Mouse (Mus musculus) heart, postnatal 25 days (tissue): ENCODE measurements around the gene Gpr156. TPM values are rescaled to one million over a fixed set of nuclear protein-coding genes. Genes with fewer than 3 reads are reported as not detected.

Experiments
- DNase-seq: peaks from one replicate; pipeline ENCODE4 v3.0.0; 2022; ENCODE audit warnings: low spot score
- intact Hi-C: fragments of 180-260 bp; cut with DNase I; formaldehyde crosslinking; loops from one replicate; pipeline ENCODE4 v1.15.1; 2025
- total RNA-seq, 2 experiments: library from RNA; stranded (reverse); gene quantifications; 2 replicates each; pipeline ENCODE4 v1.2.3; 2021

Gene Gpr156
- total RNA-seq, 2 experiments from 2014 or later: not detected

DNA sequence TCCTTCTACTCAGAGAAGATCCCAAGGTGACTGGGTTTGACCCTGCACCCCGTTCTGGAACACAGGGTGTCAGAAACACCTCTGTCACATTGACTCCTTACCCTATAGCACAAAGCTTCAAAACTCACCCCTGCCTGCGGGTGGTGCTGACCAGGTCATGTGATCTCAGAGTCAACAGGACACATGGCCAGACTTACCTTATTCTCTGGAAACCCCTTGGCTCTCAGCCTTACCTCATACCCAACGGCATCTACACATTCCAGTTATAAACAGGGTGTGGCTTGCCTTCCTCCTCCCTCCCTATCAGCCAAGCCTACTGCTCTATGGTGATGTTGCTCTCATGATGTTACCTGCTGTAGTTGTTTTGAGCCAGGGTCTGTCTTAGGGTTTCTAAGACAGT is 73.5 kb downstream of the Gpr156 start:
- intact Hi-C loops: loop anchor here (5.0 kb wide), 1 partner anchor 98 kb away; the partner anchor contains the start of gene Gsk3b
- no peak for DNase-seq

DNA sequence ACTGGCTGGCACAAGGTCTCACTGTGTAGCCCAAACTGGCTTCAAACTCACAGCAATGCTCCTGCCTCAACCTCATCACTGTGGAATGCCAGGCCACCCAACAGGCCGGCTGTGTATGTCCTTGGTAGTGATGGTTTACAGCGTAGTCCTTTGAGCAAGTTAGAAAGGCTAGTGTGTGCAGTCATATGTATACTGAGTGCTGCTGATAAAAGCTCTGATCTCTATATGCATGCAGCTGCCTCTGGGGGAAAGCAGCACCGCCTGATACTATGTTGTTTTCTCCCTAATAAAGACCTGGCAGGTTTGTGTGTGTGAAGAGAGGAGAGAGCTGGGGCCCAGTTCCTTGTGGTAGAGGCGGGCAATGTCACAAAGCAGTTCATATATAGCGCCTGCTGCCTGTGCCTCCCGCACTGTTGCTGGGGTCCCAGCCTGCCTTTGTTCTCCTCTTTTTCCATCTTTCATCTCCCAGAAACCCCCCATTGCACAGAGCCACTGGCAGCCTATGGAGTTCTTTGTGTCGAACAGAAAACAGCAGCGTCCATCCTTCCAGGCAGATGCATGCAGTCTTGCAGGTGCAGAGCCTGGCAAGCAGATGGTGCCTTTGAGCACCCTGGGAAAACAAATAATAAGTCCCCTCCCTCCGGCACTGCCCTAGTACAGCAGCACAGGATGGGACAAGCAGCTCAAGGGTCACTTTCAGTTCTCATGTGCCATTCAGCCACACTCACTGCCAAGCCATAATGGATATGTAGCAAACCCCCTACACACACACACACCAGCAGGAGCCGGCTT is 74.5 kb downstream of the Gpr156 start:
- DNase-seq: no peak
- intact Hi-C loops: loop anchor here (5.0 kb wide), 1 partner anchor 97 kb away; the partner anchor contains the start of gene Gsk3b

DNA sequence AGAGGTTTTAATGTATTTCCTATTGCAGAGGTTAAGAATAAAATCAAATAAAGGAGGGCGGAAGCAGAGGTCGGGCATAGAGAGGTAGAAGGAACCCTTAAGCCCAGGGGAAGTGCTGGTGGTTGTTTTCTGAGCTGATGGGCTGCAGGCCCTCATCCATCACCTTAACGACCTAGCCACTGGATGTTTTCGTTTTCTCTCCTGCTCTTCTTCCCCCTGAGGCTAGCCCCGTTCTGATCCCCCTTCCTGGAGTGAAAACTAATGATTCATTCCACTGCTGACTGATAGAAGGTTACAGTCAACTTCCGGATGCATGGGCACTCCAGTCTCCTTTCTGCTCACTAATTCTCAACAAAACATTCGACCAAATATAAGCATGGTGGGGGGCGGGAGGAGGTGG is 76.5 kb downstream of the Gpr156 start:
- intact Hi-C loops: loop anchor here (5.0 kb wide), 1 partner anchor 94 kb away; the partner anchor contains the start of gene Gsk3b
- no peak for DNase-seq

DNA sequence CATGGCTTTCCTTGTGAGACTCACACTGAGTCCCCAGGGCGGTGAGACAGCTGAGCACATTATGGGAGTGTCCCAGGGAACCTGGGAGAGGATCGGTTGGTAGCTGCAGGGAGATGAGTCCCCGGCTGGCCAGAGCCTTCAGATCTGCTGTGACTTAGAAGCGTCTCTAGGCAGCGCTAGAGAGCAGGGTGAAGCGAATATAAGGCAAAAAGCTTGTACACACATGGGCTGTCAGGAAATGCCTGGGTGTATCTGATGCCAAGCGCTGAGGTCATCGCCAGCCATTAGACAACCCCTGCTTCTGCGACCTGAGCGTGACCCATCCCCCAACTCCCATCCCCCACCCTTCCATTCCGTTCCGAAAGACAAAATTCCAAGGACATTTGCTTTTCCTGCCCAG is 78.4 kb downstream of the Gpr156 start:
- DNase-seq: peak; percentile 67
- intact Hi-C loops: loop anchor here (1.0 to 5.0 kb wide), 3 partner anchors 93 to 203 kb away; partner anchors contain the start of gene Gsk3b

DNA sequence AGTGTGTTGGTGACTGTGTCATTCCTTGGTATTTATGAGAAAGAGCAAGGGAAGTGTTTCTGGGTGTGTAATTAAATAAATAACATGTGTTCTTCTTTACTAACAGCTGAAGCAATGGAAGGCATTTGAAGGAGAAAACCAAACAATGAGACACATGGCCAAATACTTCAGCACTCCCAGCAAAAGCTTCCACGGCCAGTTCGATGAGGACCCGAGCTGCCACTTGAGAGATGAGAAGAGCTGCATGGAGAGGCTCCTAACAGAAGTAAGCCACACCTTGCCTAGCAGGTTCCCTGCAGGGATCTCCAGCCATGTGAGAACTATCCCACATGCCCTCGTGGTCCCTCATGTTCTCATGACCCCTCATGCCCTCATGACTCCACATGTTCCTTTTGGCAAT is 81.5 kb downstream of the Gpr156 start:
- intact Hi-C loops: loop anchor here (5.0 kb wide), 1 partner anchor 140 kb away; no protein-coding TSS in a partner anchor
- DNase-seq: no peak

DNA sequence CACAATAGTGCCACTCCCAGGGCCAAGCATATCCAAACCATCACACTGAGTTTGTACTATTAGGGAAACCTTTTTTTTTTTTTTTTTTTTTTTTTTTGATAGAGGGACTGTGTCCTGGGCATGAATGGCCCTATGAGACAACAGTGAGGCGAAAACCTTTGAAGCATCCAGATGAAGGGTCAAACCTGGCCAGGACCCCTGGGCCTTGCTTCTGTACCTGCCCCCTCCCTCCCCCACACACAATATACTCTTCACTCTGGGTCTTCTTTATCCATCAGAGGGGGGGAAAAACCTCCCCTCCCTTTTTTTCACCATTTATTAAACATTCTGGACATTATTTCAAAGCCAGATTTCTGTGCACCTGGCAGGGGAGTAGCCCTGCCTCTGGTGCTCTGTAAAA is 83.5 kb downstream of the Gpr156 start:
- intact Hi-C loops: loop anchor here (5.0 kb wide), 1 partner anchor 138 kb away; no protein-coding TSS in a partner anchor
- DNase-seq: no peak

DNA sequence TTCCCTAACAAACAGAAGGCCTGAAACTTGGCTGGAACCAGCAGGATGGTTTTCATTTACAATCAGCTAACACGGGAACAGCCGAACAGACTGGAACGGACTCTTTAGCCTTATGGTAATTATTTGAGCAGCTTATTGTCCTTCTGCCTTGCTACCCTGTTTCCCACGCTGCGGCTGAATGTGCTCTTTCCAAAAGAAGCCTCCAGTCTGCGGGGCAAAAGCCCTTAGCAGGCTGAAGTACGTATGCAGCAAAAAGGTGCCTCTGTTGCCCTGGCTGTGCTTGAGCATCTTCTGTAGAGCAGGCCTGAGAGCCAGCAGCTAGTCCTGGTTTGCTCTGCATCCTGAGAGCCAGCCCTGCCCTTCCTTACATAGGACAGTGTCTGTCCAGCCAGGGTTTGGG is 83.9 kb downstream of the Gpr156 start:
- no peak for DNase-seq
- intact Hi-C loops: no loop called here

DNA sequence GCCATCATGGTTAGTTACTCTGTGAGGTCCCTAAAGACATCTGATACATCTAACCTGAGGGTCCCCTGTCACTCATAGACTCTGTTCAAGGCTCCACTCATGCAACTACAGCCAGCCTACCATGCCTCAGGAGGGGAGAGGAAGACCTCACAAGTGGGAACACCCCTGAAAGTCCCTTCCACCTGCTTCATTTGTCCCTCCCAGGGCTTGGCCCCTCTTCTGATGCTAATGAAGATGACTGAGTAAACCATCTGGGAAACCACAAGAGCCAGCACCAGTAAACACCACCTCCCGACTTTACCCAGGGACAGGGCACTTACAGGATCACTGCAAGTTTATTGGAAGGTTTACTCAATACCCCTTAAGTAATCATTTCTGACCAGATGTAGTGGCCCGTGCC is 85.5 kb downstream of the Gpr156 start:
- DNase-seq: no peak
- intact Hi-C loops: no loop called here

DNA sequence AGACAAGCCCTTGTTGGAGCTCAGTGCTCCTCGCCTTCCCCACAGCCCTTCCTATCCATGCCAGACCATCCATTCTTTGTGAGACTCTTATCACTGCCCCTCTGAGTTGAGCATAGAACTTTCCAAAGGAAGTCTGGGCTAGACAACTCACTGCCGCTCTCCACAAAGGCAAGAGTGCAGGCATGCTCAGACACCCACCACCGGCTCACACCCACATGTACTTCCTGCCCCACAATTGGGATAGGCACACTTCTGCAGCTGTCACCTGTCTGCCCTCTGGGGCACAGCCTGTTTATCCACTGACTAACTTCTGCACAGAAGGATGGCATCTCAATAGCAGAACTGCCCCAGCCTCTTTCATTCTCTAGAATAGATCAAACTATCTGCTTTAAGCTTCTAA is 86.2 kb downstream of the Gpr156 start:
- DNase-seq: no peak
- intact Hi-C loops: no loop called here

DNA sequence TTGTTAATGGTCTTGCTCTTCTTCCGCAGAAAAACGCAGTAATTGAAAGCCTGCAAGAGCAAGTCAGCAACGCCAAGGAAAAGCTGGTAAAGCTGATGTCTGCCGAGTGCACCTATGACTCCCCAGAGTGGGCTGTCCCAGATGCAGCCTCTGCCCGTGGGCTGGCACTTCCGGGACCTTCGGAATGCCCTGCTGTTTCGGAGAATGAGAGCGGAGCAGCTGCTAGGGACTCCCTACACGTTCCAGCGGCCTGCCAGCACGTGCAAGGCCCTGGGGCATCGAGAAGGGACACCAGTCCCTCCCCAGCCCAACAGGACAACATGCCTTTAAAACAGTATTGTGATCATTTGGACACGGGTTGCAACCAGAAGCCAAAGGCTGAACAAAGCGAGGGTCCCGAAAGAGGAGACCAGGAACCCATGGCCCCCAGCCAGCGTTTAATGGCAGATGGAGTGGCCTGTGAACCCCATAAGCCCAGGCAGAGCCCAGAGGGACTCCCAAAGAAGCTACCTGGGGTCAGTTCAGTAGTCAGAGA is 88.3 kb downstream of the Gpr156 start:
- DNase-seq: no peak
- intact Hi-C loops: no loop called here

DNA sequence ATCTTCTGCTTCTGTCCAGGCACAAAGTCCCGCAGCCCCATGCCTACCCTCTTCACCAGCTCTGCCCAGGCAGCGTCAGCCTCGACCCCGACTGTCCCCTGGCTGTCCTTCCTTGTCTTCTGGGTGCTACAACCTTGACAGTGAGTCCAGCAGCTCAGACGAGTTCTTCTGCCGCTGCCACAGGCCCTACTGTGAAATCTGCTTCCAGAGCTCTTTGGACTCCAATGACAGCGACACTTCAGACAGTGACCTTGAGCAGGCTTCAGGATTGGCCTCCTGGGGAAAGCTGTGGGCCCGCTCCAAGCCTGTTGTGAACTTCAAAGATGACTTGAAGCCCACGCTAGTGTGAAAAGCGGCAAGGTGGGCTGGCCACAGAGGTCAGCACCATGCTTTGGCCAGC is 89.2 kb downstream of the Gpr156 start:
- intact Hi-C loops: no loop called here
- no peak for DNase-seq

DNA sequence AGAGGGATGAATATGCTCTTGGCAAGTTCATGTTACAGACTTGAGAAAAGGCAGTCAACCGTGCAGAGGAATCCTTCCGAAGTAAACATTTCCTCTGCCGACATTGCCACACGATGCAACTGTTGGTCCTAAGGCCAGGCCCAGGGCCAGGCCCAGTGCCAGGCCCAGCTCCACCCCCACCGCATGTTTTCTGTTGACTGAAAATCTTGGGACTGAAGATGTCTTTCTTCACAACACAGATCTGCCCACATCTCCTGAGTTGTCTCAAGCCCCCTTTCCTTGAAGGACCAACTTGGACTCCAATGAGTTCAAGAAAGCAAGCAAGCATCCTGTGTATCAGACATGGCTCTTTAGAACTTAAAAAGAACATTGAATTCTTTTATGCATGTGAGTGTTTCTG is 92.1 kb downstream of the Gpr156 start:
- intact Hi-C loops: no loop called here
- DNase-seq: no peak

DNA sequence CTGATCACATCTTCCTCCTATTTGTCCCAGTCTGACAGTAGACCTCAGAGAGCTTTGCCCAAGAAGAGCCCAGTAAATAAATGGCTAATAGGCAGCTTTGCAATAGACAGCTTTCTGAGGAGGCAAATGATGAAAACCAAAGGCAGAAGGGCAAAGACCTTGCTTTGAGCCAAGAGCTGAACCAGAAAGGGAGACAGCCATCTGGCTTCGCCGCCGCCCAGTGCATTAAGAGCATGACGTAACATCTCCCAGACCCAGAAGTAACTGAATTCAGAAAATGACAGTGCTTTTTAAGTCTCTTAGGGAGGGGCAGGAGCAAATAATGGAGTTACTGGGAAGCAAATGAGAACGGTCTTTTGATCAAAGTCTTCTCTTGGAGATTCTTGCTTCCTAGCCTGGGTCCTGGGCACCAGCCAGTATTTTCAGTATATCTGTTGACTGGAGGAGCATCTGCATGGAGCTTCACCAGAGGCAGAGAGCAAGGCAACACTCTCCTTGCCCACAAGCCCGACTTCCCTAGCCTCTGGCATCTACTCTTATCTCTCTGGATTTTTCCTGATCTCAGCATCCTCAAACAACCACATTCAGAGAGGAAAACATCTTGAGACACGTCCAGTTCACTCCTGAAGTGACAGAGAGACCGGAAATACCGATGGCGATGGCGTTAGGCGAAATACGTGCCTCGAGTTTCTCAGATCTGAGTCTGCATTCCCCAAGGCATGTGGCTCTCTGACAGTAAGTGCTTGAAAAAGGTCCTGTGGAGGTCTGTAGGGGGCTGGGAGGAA is 92.9 kb downstream of the Gpr156 start:
- DNase-seq: no peak
- intact Hi-C loops: no loop called here

DNA sequence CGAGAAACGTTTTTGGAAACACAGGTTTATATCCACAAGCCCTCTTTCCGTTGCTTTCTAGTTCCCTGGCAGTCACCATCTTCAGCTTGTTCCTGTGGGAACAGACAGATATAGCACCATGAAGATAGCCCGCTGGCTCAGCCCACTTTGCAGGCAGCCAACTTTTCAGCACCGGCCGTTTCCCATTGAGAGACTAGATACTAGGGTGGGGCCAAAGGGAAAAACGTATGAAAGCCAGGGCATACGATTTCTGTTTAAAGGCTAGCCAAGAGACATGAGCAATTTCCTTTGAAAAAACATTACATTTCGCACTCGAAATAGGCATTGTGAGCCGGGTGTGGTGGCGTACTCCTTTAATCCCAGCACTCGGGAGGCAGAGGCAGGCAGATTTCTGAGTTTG is 95.2 kb downstream of the Gpr156 start:
- intact Hi-C loops: no loop called here

DNA sequence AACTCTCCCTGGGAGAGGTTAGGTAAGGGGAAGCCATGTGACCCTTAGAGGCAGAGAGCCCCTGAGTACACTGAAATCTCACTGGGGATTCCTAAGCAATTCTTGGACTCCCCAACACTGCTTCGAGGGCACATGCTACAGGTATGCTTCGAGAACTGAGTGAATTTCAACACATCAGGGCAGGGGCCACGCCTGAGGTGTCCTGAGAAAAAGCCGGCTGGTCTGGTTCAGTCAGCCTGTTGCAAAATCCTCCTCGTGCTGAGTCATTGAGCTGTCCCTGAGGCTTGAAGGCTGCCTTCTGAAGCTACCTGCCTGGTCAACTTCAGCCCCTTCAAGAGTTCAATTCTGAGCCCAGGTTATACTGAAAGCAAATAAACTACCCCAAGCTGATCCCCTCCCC is 96.1 kb downstream of the Gpr156 start:
- DNase-seq: no peak
- intact Hi-C loops: no loop called here

More for the DNA sequence above, 95.2 kb downstream of the Gpr156 start:
- no peak for DNase-seq

DNA sequence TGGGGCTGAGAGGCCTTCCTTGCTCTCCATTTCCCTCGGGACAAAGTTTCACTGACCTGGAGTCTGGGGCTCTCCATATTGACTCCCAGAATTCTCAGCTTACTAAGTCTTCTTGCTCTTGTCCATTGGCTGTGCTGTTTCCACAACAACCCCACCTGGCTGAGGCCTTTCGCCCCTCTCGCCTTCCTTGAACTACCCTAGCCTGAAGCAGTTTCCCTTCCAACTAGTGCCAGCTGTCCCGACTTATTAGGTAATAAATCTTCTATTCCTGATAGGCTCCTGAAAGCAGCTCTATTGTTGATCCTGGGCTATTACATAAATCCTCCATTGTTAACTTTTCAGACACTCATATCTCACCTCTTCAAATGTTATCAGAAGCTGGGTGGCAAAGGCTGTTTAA is 96.6 kb downstream of the Gpr156 start:
- intact Hi-C loops: no loop called here
- DNase-seq: no peak

DNA sequence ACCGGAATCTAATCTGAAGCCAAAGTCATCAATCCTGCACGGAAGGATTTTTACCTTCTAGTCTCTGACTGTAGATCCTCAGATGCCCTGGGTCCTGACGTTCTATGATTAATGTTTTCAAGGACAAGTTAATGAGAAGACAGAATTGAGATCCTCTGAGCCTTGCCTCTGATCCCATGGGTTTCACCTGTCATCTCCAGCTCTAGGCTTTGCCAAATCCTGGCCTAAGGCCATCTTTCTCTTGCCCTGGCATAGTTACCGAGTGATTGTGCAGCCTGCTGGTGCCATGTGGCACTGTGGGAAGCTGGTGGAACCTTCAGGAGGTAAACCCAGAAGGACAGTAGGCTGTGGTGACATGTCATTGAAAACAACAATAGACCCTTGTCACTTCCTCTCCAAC is 98.7 kb downstream of the Gpr156 start:
- no peak for DNase-seq
- intact Hi-C loops: no loop called here

DNA sequence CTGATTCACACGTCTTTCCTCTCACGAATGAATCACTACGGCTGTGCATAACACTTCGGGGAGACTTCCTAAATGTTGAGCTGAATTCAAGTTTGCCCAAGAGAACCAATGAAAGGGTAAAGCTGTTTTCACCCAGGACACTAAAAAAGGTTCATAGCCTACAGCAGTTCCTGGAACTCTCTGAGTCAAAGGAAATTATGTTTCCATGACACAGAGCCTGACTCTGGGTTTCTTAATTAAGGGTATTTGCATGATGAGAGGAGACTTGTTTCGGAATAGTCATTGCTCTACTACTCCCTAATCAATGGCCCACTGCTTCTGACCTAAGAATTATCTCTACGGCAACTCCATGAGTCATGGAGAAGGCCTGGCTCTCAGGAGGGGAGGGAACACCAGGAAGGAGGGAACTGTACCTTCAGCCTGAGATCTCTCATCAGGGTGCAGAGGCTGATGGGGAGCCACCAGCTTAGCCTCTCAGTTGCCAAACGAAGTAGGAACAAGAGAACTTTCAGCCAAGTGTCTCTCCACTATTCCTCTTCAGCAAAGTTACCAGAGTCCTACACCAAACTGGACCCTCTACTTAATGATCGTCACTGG is 100.7 kb downstream of the Gpr156 start:
- intact Hi-C loops: no loop called here
- no peak for DNase-seq

DNA sequence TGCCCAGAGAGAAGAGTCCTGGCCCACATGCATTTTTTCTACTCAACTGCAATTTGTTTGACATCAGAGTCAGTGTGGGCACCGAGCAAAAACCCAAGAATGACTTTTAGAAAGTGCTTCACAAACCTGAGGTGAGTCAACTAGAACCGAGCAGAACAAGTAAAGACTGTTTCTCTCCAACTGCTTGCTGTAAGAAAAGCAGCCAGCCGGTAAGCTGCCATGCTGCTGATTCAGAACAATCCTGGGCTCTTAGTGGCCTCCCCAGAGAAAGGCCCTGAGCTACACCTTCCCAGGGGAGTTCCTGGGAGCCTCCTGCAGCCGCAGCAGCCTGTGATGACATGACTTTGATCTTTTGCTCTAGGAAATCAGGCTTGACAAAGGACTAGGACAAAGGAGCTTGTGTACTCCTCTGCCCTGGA is 101.7 kb downstream of the Gpr156 start:
- DNase-seq: no peak
- intact Hi-C loops: no loop called here

DNA sequence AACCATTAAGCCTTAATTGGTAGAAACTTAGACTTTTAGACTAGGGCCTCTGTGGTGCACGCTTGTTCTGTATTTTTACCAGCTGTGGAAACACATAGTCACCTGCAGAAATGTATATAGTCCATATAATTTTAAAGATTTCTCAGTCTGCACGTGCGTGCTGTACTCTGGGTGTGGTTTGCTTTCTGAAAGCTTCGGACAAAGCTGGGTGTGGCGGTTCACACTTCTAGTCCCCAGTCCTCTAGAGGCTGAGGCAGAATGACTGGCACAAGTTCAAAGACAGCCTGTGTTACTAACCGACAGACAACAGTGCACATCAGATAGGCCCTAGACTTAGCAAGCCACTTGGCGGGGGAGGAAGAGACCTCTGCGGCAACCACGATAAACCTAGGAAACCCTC is 116.3 kb downstream of the Gpr156 start:
- intact Hi-C loops: no loop called here
- peak; percentile 5 for DNase-seq
